In the genomic region with DNA sequence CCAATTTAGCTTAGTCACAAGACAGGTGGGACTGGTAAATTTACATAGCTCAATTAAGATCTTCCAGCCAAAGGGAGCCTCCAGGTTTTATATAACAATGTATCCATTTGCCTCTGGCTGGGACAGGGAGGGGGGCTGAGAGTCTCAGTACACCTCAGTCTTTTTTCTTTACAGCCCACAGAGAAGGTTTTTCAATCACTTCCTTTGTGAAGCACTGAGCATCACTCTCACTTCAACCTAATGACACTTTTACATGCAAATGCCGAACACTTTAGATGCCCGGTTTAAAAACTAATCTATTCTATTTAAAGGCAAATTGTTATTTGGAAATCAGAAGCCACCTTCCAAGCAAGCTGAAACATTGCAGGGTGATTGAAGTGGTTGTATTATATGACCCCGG, we compare ENCODE assay signal across 16 mouse cellular contexts.
"Had no signal": no experiment of that assay in that cellular context is flagged by ENCODE, and none has a peak within 500 bp of the region (broad histone marks: within the 10 kb centered on the region; RNA-seq: fewer than 3 reads in every experiment).

No protein-coding gene starts in this region.

- H3K4me3 ChIP-seq: limb, embryonic 13.5 days; midbrain, embryonic 13.5 days; neural tube, embryonic 12.5 days had no signal

- DNase-seq: kidney, adult 9 months; kidney, postnatal 36 days; layer of hippocampus, adult 9-11 months; layer of hippocampus, postnatal 36 days; lung, adult 18-20 months; lung, postnatal 36 days; retina, postnatal 1 day; right cerebral cortex, postnatal 4 days; spleen, adult 18-20 months; thymus, adult 2 months; thymus, postnatal 25 days had no signal

- H3K36me3 ChIP-seq: limb, embryonic 13.5 days; midbrain, embryonic 13.5 days; neural tube, embryonic 12.5 days had no signal

- H3K4me1 ChIP-seq: neural tube, embryonic 12.5 days had no signal

- H3K27me3 ChIP-seq: limb, embryonic 13.5 days; midbrain, embryonic 13.5 days; neural tube, embryonic 12.5 days had no signal

- H3K9ac ChIP-seq: limb, embryonic 13.5 days; liver, embryonic 14.5 days; midbrain, embryonic 13.5 days; neural tube, embryonic 12.5 days had no signal

- H3K9me3 ChIP-seq: midbrain, embryonic 13.5 days; neural tube, embryonic 12.5 days had no signal

- ATAC-seq: midbrain, embryonic 13.5 days had no signal

- H3K27ac ChIP-seq: kidney, postnatal 0 days; limb, embryonic 13.5 days; liver, embryonic 14.5 days; midbrain, embryonic 13.5 days; neural tube, embryonic 12.5 days had no signal

- H3K4me2 ChIP-seq: limb, embryonic 13.5 days; midbrain, embryonic 13.5 days; neural tube, embryonic 12.5 days had no signal
